Mouse (Mus musculus) neural tube, embryonic 14.5 days (tissue): ENCODE results near the gene Acot3. TPM values are rescaled to one million over a fixed set of nuclear protein-coding genes. Genes with fewer than 3 reads are reported as not detected.
A peak's percentile ranks its signal among the peaks of the same experiment; 100 is the strongest.
"Not testable (repeated sequence)": the region's sequence is repeated elsewhere in the genome, so short reads cannot be mapped to it uniquely, and the experiment has no call there.

Experiments
- ATAC-seq: fragments of 200-750 bp; cut with Nextera tagmentation; 2 replicates; pipeline ENCODE4 v1.8.0; 2017; ENCODE audit warnings: low read depth, mild to moderate bottlenecking, moderate TSS enrichment, moderate library complexity
- H3K27ac ChIP-seq: fragments of 300-500 bp; sonication (generic); 2 replicates; pipeline ENCODE4 v1.5.1; 2014; ENCODE audit warnings: low read depth, mild to moderate bottlenecking, control low read depth, low read length, moderate library complexity, mixed read lengths
- H3K27me3 ChIP-seq: fragments of 300-500 bp; sonication (generic); 2 replicates; pipeline ENCODE4 v1.6.1; 2014; ENCODE audit warnings: low read length; ENCODE audit not compliant: control insufficient read depth, insufficient read depth
- H3K36me3 ChIP-seq: fragments of 300-500 bp; sonication (generic); 2 replicates; pipeline ENCODE4 v1.6.1; 2014; ENCODE audit warnings: low read length, mixed read lengths; ENCODE audit not compliant: control insufficient read depth, insufficient read depth
- H3K4me1 ChIP-seq: fragments of 300-500 bp; sonication (generic); 2 replicates; pipeline ENCODE4 v1.6.1; 2014; ENCODE audit warnings: low read length; ENCODE audit not compliant: control insufficient read depth, insufficient read depth
- H3K4me2 ChIP-seq: fragments of 300-500 bp; sonication (generic); 2 replicates; pipeline ENCODE4 v1.6.1; 2014; ENCODE audit warnings: mild to moderate bottlenecking, low read depth, low read length, control low read depth
- H3K4me3 ChIP-seq: fragments of 300-500 bp; sonication (generic); 2 replicates; pipeline ENCODE4 v1.5.1; 2014; ENCODE audit warnings: low read depth, low read length, control low read depth, mixed read lengths
- H3K9ac ChIP-seq: fragments of 300-500 bp; sonication (generic); replicated peaks from 2 replicates; pipeline ENCODE4 v1.6.1; 2014; ENCODE audit warnings: low read depth, mild to moderate bottlenecking, control low read depth, low read length, mixed read lengths
- H3K9me3 ChIP-seq: fragments of 300-500 bp; sonication (generic); 2 replicates; pipeline ENCODE4 v1.6.1; 2016; ENCODE audit warnings: low read length; ENCODE audit not compliant: control insufficient read depth
- WGBS: fragments of 180-500 bp; shearing (Covaris S2); extraction: QIAGEN DNeasy Blood & Tissue Kit; methylation state at CpG from one replicate; pipeline ENCODE4 v1.1.7; 2014; 5-methylcytosine and 5-hydroxymethylcytosine counted together
- polyA plus RNA-seq: library from polyadenylated mRNA; unstranded; fragments of >200 nt; fragmentation: Nextera tagmentation; extraction: Ambion mirVana; gene quantifications from 2 replicates; pipeline ENCODE4 v1.2.1, GENCODE M21; 2014

Acot3 gene
- polyA plus RNA-seq, 1 experiment from 2014 or later, result 1.8 TPM

DNA sequence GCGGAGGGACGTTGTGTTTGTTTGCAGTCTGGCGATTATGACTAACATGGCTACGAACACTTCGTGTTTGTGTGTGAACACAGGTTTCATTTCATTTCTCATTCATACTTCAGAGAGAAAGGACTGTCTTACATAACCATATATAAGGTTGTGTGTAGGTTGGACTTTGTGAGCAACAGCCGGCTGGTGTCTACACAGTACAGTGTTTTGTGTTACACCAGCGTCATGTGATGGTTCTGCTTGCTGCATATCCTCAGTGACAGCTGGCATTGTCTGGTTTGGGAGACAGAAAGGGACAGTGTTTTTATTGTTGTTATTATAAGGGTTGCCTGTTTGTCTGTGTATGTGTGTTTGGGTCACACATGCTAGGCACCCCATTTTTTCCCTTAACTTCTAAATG, 38.2 kb upstream of the Acot3 start:
- Histone ChIP-seq H3K27ac (no peak overlapping the region), H3K4me2 (no peak overlapping the region), H3K4me3 (no peak overlapping the region), H3K9me3 (no peaks in the 10 kb centered on the region), H3K4me1 (peaks cover 6% of the 10 kb centered on the region), H3K27me3 (no peaks in the 10 kb centered on the region), H3K9ac (no peak overlapping the region), H3K36me3 (no peaks in the 10 kb centered on the region)
- no peak for ATAC-seq
- 94% methylated on average over 7 of the region's 7 CpGs for WGBS

GRCm38 (mm10) chr12:84020528-84020927, 31.4 kb upstream of the Acot3 start:
- not testable (repeated sequence) for H3K4me1 ChIP-seq, H3K9ac ChIP-seq, H3K27ac ChIP-seq, H3K27me3 ChIP-seq, H3K36me3 ChIP-seq, H3K4me3 ChIP-seq, ATAC-seq, H3K9me3 ChIP-seq, H3K4me2 ChIP-seq
- 52% methylated on average over 7 of the region's 7 CpGs for WGBS

- H3K9ac ChIP-seq, H3K27me3 ChIP-seq, H3K4me1 ChIP-seq, H3K36me3 ChIP-seq, H3K4me3 ChIP-seq, ATAC-seq, H3K27ac ChIP-seq, H3K4me2 ChIP-seq, H3K9me3 ChIP-seq: not testable (repeated sequence)
- 97% methylated on average over 4 of the region's 4 CpGs for WGBS
Measured at GRCm38 (mm10) chr12:84022266-84022665, 29.7 kb upstream of the Acot3 start.

DNA sequence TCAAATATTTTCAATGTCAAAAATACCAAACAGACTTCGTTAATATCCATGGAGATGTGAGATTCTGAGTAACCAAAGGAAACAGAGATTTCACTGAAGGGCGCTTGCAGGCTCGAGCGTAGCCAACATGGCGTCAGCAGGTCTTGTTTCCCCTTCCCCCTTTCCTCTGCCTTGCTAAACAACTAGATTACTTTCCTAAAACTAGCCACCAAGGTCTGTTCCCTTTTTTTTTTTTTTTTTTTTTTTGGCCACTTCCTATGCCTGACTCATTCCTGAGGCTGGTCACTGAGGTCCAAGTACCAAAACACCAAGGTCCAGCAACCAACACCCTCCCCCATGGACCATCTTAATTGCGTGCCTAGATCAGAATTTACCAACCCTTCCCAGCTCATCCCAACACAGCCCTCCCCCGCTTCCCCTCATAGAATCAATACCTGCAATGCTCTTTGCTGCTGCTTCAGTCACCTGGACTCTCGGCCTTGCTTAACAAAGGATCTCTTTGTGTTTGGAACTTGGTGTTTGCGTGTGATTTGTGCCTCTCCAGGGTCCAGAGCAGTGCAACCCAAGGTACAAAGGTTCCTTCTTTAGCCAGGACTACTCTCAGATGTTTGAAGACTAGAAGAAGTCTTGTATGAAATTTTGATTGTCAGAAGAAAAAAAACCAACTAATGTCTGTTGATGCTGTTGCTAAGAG, 28.7 kb upstream of the Acot3 start:
- no peak for ATAC-seq
- Histone ChIP-seq H3K4me2 (no peak overlapping the region), H3K27me3 (no peaks in the 10 kb centered on the region), H3K27ac (no peak overlapping the region), H3K4me1 (no peaks in the 10 kb centered on the region), H3K4me3 (no peak overlapping the region), H3K9ac (no peak overlapping the region), H3K9me3 (no peaks in the 10 kb centered on the region), H3K36me3 (no peaks in the 10 kb centered on the region)
- 91% methylated on average over 9 of the region's 9 CpGs for WGBS

DNA sequence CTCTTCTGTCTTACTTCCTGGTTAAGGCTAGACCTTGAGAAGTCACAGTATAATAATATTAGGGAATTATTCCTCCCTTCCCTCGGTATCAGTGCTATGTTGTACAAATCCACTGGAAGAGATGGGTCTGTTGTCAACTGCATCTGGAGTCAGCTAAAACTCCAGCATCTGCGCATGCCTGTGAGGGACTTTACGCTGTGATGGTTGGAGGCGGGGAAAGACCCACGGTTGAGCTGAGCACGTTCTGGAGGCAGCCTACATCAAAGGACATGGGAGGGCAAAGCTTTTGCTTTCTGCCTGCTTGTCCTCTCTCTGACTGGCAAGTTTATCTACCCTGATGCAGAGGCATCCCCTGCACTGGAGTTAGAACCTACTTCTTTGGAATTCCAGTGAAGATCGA, 26.1 kb upstream of the Acot3 start:
- Histone ChIP-seq H3K27ac (no peak overlapping the region), H3K36me3 (no peaks in the 10 kb centered on the region), H3K4me2 (no peak overlapping the region), H3K27me3 (no peaks in the 10 kb centered on the region), H3K4me1 (no peaks in the 10 kb centered on the region), H3K4me3 (no peak overlapping the region), H3K9ac (no peak overlapping the region), H3K9me3 (no peaks in the 10 kb centered on the region)
- ATAC-seq, result no peak
- 90% methylated on average over 7 of the region's 7 CpGs for WGBS

DNA sequence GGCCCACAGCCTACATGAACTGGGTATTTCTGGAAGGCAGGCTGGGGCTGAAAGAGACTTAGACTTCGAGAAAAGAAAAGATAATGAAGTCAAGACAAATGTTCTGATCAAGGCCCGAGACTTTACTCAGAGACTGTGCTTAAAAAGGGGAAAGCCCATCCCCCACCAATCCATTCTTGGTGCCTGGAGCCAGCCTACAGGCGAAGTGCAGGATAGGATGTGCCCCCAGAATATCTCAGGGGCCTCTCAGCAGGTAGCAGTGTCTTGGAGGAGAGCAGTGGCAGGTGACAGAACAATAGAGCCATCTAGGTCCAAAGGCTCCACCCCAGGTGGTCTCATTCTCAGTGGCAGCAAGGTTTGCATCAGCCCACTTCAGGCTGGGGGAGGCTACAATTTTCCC, 23.6 kb upstream of the Acot3 start:
- not testable (repeated sequence) for H3K4me3 ChIP-seq, H3K4me2 ChIP-seq, H3K9ac ChIP-seq, H3K36me3 ChIP-seq, H3K4me1 ChIP-seq, H3K27ac ChIP-seq, H3K9me3 ChIP-seq, H3K27me3 ChIP-seq, ATAC-seq
- WGBS, result 38% methylated on average over 3 of the region's 3 CpGs

DNA sequence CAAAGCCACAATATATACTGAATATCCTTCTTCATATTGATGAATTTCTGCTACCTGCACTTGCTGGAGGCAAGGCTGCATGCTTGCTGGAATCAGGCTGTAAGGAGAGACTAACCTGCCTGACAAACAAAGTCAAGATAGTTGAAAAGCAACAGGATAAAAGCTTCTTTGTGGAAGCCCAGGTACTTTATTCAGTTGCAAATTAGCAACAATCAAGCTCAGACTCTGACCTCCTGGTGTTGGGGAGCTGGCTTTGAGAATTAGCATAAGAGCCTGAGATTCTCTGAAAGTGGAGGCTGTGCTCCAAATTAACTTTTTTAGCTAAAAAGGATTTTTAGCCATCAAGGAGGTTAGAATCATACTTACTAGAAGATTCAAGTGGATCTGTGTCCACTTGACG, 22.9 kb upstream of the Acot3 start:
- not testable (repeated sequence) for H3K4me3 ChIP-seq, H3K9me3 ChIP-seq, H3K36me3 ChIP-seq, H3K27me3 ChIP-seq, H3K4me2 ChIP-seq, H3K27ac ChIP-seq, ATAC-seq, H3K4me1 ChIP-seq, H3K9ac ChIP-seq
- 95% methylated on average over 1 of the region's 1 CpGs for WGBS

DNA sequence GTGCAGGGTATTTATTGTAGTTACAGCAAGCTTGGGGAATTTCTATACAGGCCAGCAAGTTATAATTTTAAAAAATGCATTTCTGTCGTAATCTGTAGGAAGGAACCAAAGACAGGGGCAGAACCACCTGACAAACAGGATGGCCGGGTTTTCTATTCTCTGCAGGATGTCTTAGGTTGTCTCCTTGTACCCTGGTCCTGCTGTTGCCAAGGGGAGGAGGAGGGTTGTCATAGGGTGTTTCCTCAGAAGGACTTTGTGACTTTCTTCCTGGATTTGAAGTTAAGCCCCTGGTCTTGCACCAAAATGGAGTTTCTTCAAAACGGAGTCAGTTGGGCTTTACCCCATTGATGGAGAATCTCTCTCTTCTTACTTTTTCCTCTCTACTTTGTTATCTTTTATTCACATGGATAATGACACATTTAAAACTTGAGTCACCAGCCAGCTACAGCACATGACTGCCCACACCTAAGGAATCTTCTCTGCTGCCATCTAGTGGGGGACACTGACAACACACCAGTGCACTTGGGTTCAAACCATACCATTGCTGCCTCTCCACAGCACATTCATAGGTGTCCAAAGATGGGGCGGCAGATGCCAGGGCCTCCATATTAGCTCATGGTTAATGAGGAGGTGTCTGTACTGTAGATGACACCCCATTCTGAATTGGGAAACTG, 21.1 kb upstream of the Acot3 start:
- ATAC-seq, result peak; percentile 68; the same call in 1 of the 2 replicates
- no peaks in the 10 kb centered on the region for H3K9me3 ChIP-seq

GRCm38 (mm10) chr12:84032854-84033253, 19.1 kb upstream of the Acot3 start:
- ATAC-seq, result no peak
- Histone ChIP-seq H3K27me3 (no peaks in the 10 kb centered on the region), H3K4me2 (no peak overlapping the region), H3K9ac (no peak overlapping the region), H3K4me3 (no peak overlapping the region), H3K27ac (no peak overlapping the region), H3K4me1 (no peaks in the 10 kb centered on the region), H3K9me3 (no peaks in the 10 kb centered on the region), H3K36me3 (no peaks in the 10 kb centered on the region)
- 86% methylated on average over 4 of the region's 4 CpGs for WGBS

More for the DNA sequence above, 21.1 kb upstream of the Acot3 start:
- H3K4me3 ChIP-seq, result no peak overlapping the region
- no peak overlapping the region for H3K27ac ChIP-seq
- no peaks in the 10 kb centered on the region for H3K36me3 ChIP-seq
- H3K4me2 ChIP-seq, result no peak overlapping the region
- H3K4me1 ChIP-seq, result no peaks in the 10 kb centered on the region
- no peaks in the 10 kb centered on the region for H3K27me3 ChIP-seq
- H3K9ac ChIP-seq, result no peak overlapping the region
- 77% methylated on average over 4 of the region's 4 CpGs for WGBS
